Comparison of ENCODE assay signal across 10 mouse cellular contexts in the genomic region with DNA sequence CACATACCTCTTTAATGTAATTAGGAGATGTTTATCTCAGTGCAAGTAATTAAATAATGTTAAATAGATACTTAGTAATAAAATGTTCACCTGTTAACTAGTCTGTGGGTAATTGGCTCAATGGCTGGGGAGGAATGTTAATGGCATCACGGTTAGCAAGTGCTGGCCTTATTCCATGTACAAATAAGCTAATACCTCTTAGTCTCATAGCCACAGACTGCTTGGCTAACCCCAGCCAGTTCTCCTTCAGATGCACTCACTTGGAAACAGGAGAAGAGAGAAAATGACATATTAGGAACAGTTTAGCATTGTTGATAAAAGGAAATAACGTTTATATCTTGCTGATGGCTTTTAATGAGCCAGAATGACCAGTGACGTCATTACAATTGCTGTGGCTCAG.
"Had no signal": no experiment of that assay in that cellular context is flagged by ENCODE, and none has a peak within 500 bp of the region (broad histone marks: within the 10 kb centered on the region; RNA-seq: fewer than 3 reads in every experiment).

No protein-coding gene starts in this region.

- H3K36me3 ChIP-seq: limb, embryonic 15.5 days; liver, embryonic 12.5 days; midbrain, embryonic 12.5 days had no signal

- H3K27me3 ChIP-seq: limb, embryonic 15.5 days; liver, embryonic 12.5 days; midbrain, embryonic 12.5 days had no signal

- ATAC-seq: hindbrain, postnatal 0 days; liver, embryonic 12.5 days had no signal

- H3K4me1 ChIP-seq: limb, embryonic 15.5 days; midbrain, embryonic 12.5 days had no signal

- H3K9me3 ChIP-seq: limb, embryonic 15.5 days; liver, embryonic 12.5 days; midbrain, embryonic 12.5 days had no signal

- H3K9ac ChIP-seq: limb, embryonic 15.5 days; liver, embryonic 12.5 days; lung, embryonic 14.5 days; midbrain, embryonic 12.5 days had no signal

- DNase-seq: layer of hippocampus, postnatal 36 days; lung, embryonic 14.5 days; lung, postnatal 10 days; lung, postnatal 4 days had no signal

- H3K27ac ChIP-seq: hindbrain, postnatal 0 days; kidney, postnatal 0 days; limb, embryonic 15.5 days; liver, embryonic 12.5 days; midbrain, embryonic 12.5 days; stomach, postnatal 0 days had no signal

- H3K4me2 ChIP-seq: limb, embryonic 15.5 days; liver, embryonic 12.5 days; lung, embryonic 14.5 days; midbrain, embryonic 12.5 days had no signal

- H3K4me3 ChIP-seq: limb, embryonic 15.5 days; liver, embryonic 12.5 days; midbrain, embryonic 12.5 days had no signal
